Mouse (Mus musculus): Measurements from ENCODE around the gene Mbnl1.

- TF ChIP-seq GATA1 (IDR thresholded peaks at IDR 0.05; ENCODE audit: borderline replicate concordance, low read length) (no peak), FLI1 (IDR thresholded peaks at IDR 0.05; ENCODE audit: low read length) (no peak)
Measured at GRCm38 (mm10) chr3:60608952-60609403, 136.3 kb downstream of the Mbnl1 start.

Measured in megakaryocyte, embryonic 14.5 days (primary cell).